Mouse (Mus musculus): Measurements from ENCODE around the gene Zfp987.
"Not testable (repeated sequence)": the region's sequence is repeated elsewhere in the genome, so short reads cannot be mapped to it uniquely, and the experiment has no call there.

Gene Zfp987

GRCm38 (mm10) chr4:146096998-146097397 lies at the start of gene Zfp987:
Zfp987 (plus strand) TSS chr4:146097298.
- DNase-seq (ENCODE audit: low spot score): not testable (repeated sequence)

GRCm38 (mm10) chr4:146052536-146052935 lies 44.6 kb upstream of the Zfp987 start:
- not testable (repeated sequence) for DNase-seq (ENCODE audit: low spot score)

- DNase-seq (ENCODE audit: low spot score): not testable (repeated sequence)
Measured at GRCm38 (mm10) chr4:146053445-146053844, 43.7 kb upstream of the Zfp987 start.

GRCm38 (mm10) chr4:146055335-146055734 lies 41.8 kb upstream of the Zfp987 start:
- no peak for DNase-seq (ENCODE audit: low spot score)

GRCm38 (mm10) chr4:146058646-146059045 lies 38.5 kb upstream of the Zfp987 start:
- not testable (repeated sequence) for DNase-seq (ENCODE audit: low spot score)

GRCm38 (mm10) chr4:146059078-146059477 lies 38.0 kb upstream of the Zfp987 start:
- DNase-seq (ENCODE audit: low spot score): not testable (repeated sequence)

- DNase-seq (ENCODE audit: low spot score): not testable (repeated sequence)
Measured at GRCm38 (mm10) chr4:146059974-146060693, 37.0 kb upstream of the Zfp987 start.

GRCm38 (mm10) chr4:146061082-146061481 lies 36.0 kb upstream of the Zfp987 start:
- DNase-seq (ENCODE audit: low spot score): not testable (repeated sequence)

GRCm38 (mm10) chr4:146062021-146062420 lies 35.1 kb upstream of the Zfp987 start:
- not testable (repeated sequence) for DNase-seq (ENCODE audit: low spot score)

GRCm38 (mm10) chr4:146063001-146063400 lies 34.1 kb upstream of the Zfp987 start:
- DNase-seq (ENCODE audit: low spot score): not testable (repeated sequence)

- DNase-seq (ENCODE audit: low spot score): not testable (repeated sequence)
Measured at GRCm38 (mm10) chr4:146063621-146064020, 33.5 kb upstream of the Zfp987 start.

GRCm38 (mm10) chr4:146064807-146065206 lies 32.3 kb upstream of the Zfp987 start:
- not testable (repeated sequence) for DNase-seq (ENCODE audit: low spot score)

- DNase-seq (ENCODE audit: low spot score): peak; percentile 88
Measured at GRCm38 (mm10) chr4:146066932-146067580, 30.0 kb upstream of the Zfp987 start.

- DNase-seq (ENCODE audit: low spot score): not testable (repeated sequence)
Measured at GRCm38 (mm10) chr4:146067594-146067993, 29.5 kb upstream of the Zfp987 start.

- not testable (repeated sequence) for DNase-seq (ENCODE audit: low spot score)
Measured at GRCm38 (mm10) chr4:146073264-146073663, 23.8 kb upstream of the Zfp987 start.

GRCm38 (mm10) chr4:146101448-146101847 lies 4.3 kb downstream of the Zfp987 start:
- peak; percentile 4 for DNase-seq (ENCODE audit: low spot score)

- not testable (repeated sequence) for DNase-seq (ENCODE audit: low spot score)
Measured at GRCm38 (mm10) chr4:146156524-146156923, 59.4 kb downstream of the Zfp987 start, which contains the start of gene Zfp600. Zfp600 (plus strand) TSS chr4:146156824.

- not testable (repeated sequence) for DNase-seq (ENCODE audit: low spot score)
Measured at GRCm38 (mm10) chr4:146162893-146163292, 65.8 kb downstream of the Zfp987 start.

- not testable (repeated sequence) for DNase-seq (ENCODE audit: low spot score)
Measured at GRCm38 (mm10) chr4:146167202-146167832, 70.2 kb downstream of the Zfp987 start.

- not testable (repeated sequence) for DNase-seq (ENCODE audit: low spot score)
Measured at GRCm38 (mm10) chr4:146167879-146168532, 70.9 kb downstream of the Zfp987 start.

GRCm38 (mm10) chr4:146168730-146169215 lies 71.7 kb downstream of the Zfp987 start:
- DNase-seq (ENCODE audit: low spot score): not testable (repeated sequence)
